Mouse (Mus musculus) CD4-positive naive resting alpha-beta T cell, adult 57 days (primary cell): Measurements from ENCODE around the gene Cbx3. TPM values are rescaled to one million over a fixed set of nuclear protein-coding genes. Genes with fewer than 3 reads are reported as not detected.

Experiments
- total RNA-seq: library from RNA; stranded (reverse); gene quantifications from one replicate; pipeline ENCODE4 v1.2.4, GENCODE M21; 2023

Cbx3 gene
- total RNA-seq: 107 TPM

GRCm38 (mm10) chr6:51470311-51471178, at the start of gene Cbx3:
Cbx3 (plus strand) TSS chr6:51470360.

GRCm38 (mm10) chr6:51432535-51433397, 37.4 kb upstream of the Cbx3 start, which contains the start of gene Nfe2l3:
Nfe2l3 (plus strand) TSS chr6:51432670.

GRCm38 (mm10) chr6:51469715-51470310, 347 bp upstream of the Cbx3 start, which contains the start of gene Hnrnpa2b1:
Hnrnpa2b1 (minus strand) TSS chr6:51469894.

GRCm38 (mm10) chr6:51523807-51524320, 53.7 kb downstream of the Cbx3 start, which contains the start of gene Snx10:
Snx10 (plus strand) TSS chr6:51523901.

Other genes with a start within 250 kb of the Cbx3 start
- 0.38 TPM for gene Nfe2l3, start 37.7 kb upstream of the Cbx3 start, total RNA-seq
- 860 TPM for gene Hnrnpa2b1, start 466 bp upstream of the Cbx3 start, total RNA-seq
- gene Snx10, start 53.5 kb downstream of the Cbx3 start, total RNA-seq: 7.8 TPM